Mouse (Mus musculus) lung, adult 2 months (tissue): ENCODE data around the gene Skint1.

ENCODE experiments used
- CTCF ChIP-seq: fragments of 200-500 bp; IDR thresholded peaks from 2 replicates; pipeline ENCODE4 v1.5.1; 2011; ENCODE audit warnings: mild to moderate bottlenecking, low read length, control low read depth; ENCODE audit not compliant: insufficient read depth
- POLR2A ChIP-seq: fragments of 200-500 bp; IDR thresholded peaks from 2 replicates; pipeline ENCODE4 v1.6.1; 2011; ENCODE audit warnings: low read depth, mild to moderate bottlenecking, control low read depth, low read length, borderline replicate concordance; ENCODE audit errors: extremely low read depth

GRCm38 (mm10) chr4:112005969-112006368 is at the start of gene Skint1:
- TF ChIP-seq CTCF (no peak), POLR2A (no peak)
